Mouse (Mus musculus): ENCODE results near the gene Apbb2.

- TF ChIP-seq GATA1 (IDR thresholded peaks at IDR 0.05; ENCODE audit: borderline replicate concordance, low read length) (no peak), FLI1 (IDR thresholded peaks at IDR 0.05; ENCODE audit: low read length) (no peak)
These were observed 195.1 kb downstream of the Apbb2 start for GRCm38 (mm10) chr5:66423466-66423865.
